Mouse (Mus musculus) liver, postnatal 0 days (tissue): Measurements from ENCODE around the gene Vps53.

Experiments
- CTCF ChIP-seq: sonication (generic); IDR thresholded peaks from 2 replicates; pipeline ENCODE4 v1.5.1; 2016; ENCODE audit warnings: antibody characterized with exemption, low read depth
- EP300 ChIP-seq: IDR thresholded peaks from 2 replicates; pipeline ENCODE4 v1.6.1; 2016; ENCODE audit warnings: antibody characterized with exemption, low read depth, mild to moderate bottlenecking

GRCm38 (mm10) chr11:76060906-76061305 lies 118.5 kb downstream of the Vps53 start:
- TF ChIP-seq EP300 (no peak), CTCF (no peak)
